Mouse (Mus musculus) hindbrain, postnatal 0 days (tissue): ENCODE measurements around the gene Pcsk2. TPM values are rescaled to one million over a fixed set of nuclear protein-coding genes. Genes with fewer than 3 reads are reported as not detected.

ENCODE experiments used
- ATAC-seq: fragments of 200-750 bp; cut with Nextera tagmentation; 2 replicates; pipeline ENCODE4 v1.8.0; 2017; ENCODE audit warnings: mild to moderate bottlenecking, moderate TSS enrichment, moderate library complexity
- DNase-seq: peaks from one replicate; pipeline ENCODE4 v3.0.0-alpha.2; 2015; ENCODE audit warnings: low spot score
- H3K27ac ChIP-seq: fragments of 300-500 bp; sonication (generic); 2 replicates; pipeline ENCODE4 v1.5.1; 2014; ENCODE audit warnings: mild to moderate bottlenecking
- H3K27me3 ChIP-seq: fragments of 300-500 bp; sonication (generic); 2 replicates; pipeline ENCODE4 v1.6.1; 2014; ENCODE audit warnings: low read length, mixed read lengths; ENCODE audit not compliant: insufficient read depth
- H3K36me3 ChIP-seq: fragments of 300-500 bp; sonication (generic); 2 replicates; pipeline ENCODE4 v1.6.1; 2014; ENCODE audit warnings: low read length, mixed read lengths; ENCODE audit not compliant: insufficient read depth
- H3K4me1 ChIP-seq: fragments of 300-500 bp; sonication (generic); 2 replicates; pipeline ENCODE4 v1.6.1; 2014; ENCODE audit warnings: antibody characterized with exemption, low read length, mixed read lengths; ENCODE audit not compliant: insufficient read depth
- H3K4me2 ChIP-seq: fragments of 300-500 bp; sonication (generic); 2 replicates; pipeline ENCODE4 v1.6.1; 2014; ENCODE audit warnings: low read depth, mild to moderate bottlenecking, low read length, moderate library complexity, mixed read lengths
- H3K4me3 ChIP-seq: fragments of 300-500 bp; sonication (generic); 2 replicates; pipeline ENCODE4 v1.5.1; 2014; ENCODE audit warnings: low read length
- H3K9ac ChIP-seq: fragments of 300-500 bp; sonication (generic); replicated peaks from 2 replicates; pipeline ENCODE4 v1.6.1; 2014; ENCODE audit warnings: mild to moderate bottlenecking, low read length, moderate library complexity, mixed read lengths
- H3K9me3 ChIP-seq: fragments of 300-500 bp; sonication (generic); 2 replicates; pipeline ENCODE4 v1.6.1; 2016; ENCODE audit warnings: low read length, mixed read lengths
- CTCF ChIP-seq: IDR thresholded peaks from 2 replicates; pipeline ENCODE4 v1.5.1; 2016; ENCODE audit warnings: antibody characterized with exemption, control low read depth, low read depth
- WGBS: fragments of 180-500 bp; shearing (Covaris S2); extraction: QIAGEN DNeasy Blood & Tissue Kit; methylation state at CpG from one replicate; pipeline ENCODE4 v1.1.7; 2014; 5-methylcytosine and 5-hydroxymethylcytosine counted together
- polyA plus RNA-seq: library from polyadenylated mRNA; unstranded; fragments of >200 nt; fragmentation: Nextera tagmentation; extraction: Ambion mirVana; gene quantifications from 2 replicates; pipeline ENCODE4 v1.2.1, GENCODE M21; 2015
- total RNA-seq: library from RNA; depleted of rRNA; stranded (reverse); fragments of >200 nt; gene quantifications from 2 replicates; pipeline ENCODE4 v1.2.3, GENCODE M21; 2014

Gene Pcsk2
- total and polyA plus RNA-seq, 2 experiments from 2014 or later, result 26.5 to 45.4 TPM

GRCm38 (mm10) chr2:143852295-143853275 is 306.6 kb downstream of the Pcsk2 start:
- Histone ChIP-seq H3K36me3 (no peaks in the 10 kb centered on the region), H3K9ac (no peak overlapping the region), H3K27me3 (no peaks in the 10 kb centered on the region), H3K4me1 (0 out of 2 replicates have a peak, but pooled peaks cover 4% of the 10 kb centered on the region), H3K9me3 (no peaks in the 10 kb centered on the region), H3K27ac (0 out of 2 replicates have a peak overlapping the region, but pooled peaks have one; percentile 15), H3K4me2 (no peak overlapping the region), H3K4me3 (no peak overlapping the region)
- no peak for TF ChIP-seq CTCF
- WGBS, result 68% methylated on average over 18 of the region's 18 CpGs
- DNase-seq (no peak), ATAC-seq (no peak)

GRCm38 (mm10) chr2:143853447-143853846 is 307.5 kb downstream of the Pcsk2 start:
- H3K9ac ChIP-seq, result no peak overlapping the region
- H3K4me2 ChIP-seq, result no peak overlapping the region
- no peak overlapping the region for H3K27ac ChIP-seq
- no peaks in the 10 kb centered on the region for H3K9me3 ChIP-seq
- no peaks in the 10 kb centered on the region for H3K36me3 ChIP-seq
- DNase-seq (no peak), ATAC-seq (no peak)
- H3K4me3 ChIP-seq, result no peak overlapping the region
- no peaks in the 10 kb centered on the region for H3K27me3 ChIP-seq
- no peak for TF ChIP-seq CTCF
- 0 out of 2 replicates have a peak, but pooled peaks cover 4% of the 10 kb centered on the region for H3K4me1 ChIP-seq
- WGBS, result 72% methylated on average over 4 of the region's 4 CpGs

DNA sequence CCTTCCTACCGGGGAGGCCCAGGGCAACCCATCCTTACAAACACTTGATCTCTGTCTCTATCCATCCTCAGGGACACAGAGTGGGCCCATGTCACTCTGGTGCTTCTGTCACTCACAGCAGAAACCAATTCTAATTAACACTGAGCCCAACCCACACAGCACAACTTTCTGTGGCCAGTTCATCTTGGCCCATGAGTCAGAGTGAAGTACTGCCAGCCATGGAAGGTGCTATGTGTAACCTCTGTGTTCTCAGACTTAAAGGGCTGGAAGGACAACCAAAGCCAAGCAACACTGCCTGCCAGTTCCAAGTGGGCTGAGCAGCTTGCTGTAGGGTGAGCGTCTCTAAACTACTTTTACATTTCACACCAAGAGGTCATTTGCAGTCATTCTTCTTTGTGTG is 313.2 kb downstream of the Pcsk2 start:
- DNase-seq, result no peak
- Histone ChIP-seq H3K4me3 (no peak overlapping the region), H3K4me2 (no peak overlapping the region), H3K9me3 (no peaks in the 10 kb centered on the region), H3K36me3 (no peaks in the 10 kb centered on the region), H3K27ac (no peak overlapping the region), H3K9ac (no peak overlapping the region), H3K27me3 (no peaks in the 10 kb centered on the region), H3K4me1 (no peaks in the 10 kb centered on the region)
- 79% methylated on average over 2 of the region's 2 CpGs for WGBS
- no peak for TF ChIP-seq CTCF
- ATAC-seq, result no peak

DNA sequence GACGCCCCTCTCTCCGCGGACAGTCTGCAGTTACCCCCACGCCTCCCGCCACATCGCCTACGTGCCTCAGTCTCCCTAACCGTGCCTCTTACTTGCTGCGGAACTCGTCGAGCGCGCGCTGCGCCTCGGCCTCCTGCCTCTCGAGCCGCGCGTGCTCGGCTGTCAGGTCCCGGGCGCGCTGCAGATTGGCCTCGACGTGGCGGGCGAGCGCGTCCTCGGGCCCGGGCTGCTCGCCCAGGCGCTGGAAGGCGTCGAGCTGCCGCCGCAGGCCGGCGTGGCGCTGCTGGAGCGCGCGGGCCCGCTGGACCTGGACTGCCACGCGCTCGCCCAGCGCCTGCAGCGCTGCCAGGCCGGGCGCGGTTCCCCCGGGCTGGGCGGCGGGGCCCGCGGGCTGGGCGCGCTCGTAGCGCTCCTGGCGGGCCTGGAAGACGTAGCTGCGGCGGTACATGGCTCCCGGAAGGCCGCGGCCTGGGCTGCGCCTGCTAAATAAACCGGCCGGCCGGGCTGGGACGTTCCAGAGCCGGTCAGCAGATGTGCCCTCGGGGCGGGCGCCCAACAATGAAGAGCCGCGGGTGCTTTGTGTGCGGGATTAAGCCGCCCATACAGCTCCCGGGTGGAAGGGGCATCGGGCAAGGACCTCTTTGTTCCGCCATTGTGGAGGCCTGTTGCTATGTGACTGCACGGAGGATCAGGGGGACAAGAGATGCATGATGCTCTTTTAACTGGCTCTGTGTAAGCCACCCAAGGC is 316.7 kb downstream of the Pcsk2 start, which contains the start of gene Bfsp1:
TSS of gene Bfsp1 (minus strand) at position 690 of the 748 bp plus-strand sequence.
- TF ChIP-seq CTCF, result no peak

DNA sequence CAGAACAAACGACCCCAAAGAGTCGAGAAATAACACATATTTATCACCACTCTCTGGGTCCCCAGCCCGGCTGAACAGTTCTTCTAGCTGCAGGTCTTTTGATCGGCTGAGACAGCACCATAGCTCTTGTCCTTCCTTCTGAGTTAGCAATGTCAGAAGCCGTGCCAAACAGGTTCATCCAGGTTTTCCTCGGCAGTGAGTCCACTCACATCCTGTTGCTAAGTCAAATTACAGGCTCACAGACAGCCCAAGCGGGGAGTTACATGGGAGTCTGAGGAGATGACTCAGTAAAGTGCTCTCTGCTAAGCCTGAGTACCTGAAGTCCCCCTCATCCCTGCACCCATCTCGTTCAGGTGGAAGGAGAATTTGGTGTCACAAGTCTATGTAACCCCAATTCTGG is 318.6 kb downstream of the Pcsk2 start:
- Histone ChIP-seq H3K9me3 (no peaks in the 10 kb centered on the region), H3K27ac (no peak overlapping the region), H3K36me3 (no peaks in the 10 kb centered on the region), H3K9ac (no peak overlapping the region), H3K27me3 (no peaks in the 10 kb centered on the region), H3K4me3 (no peak overlapping the region), H3K4me2 (no peak overlapping the region), H3K4me1 (no peaks in the 10 kb centered on the region)
- ATAC-seq (no peak), DNase-seq (no peak)
- TF ChIP-seq CTCF, result no peak
- WGBS, result 80% methylated on average over 8 of the region's 8 CpGs

More for the DNA sequence above, 316.7 kb downstream of the Pcsk2 start, which contains the start of gene Bfsp1:
- no peaks in the 10 kb centered on the region for H3K4me1 ChIP-seq
- H3K27me3 ChIP-seq, result no peaks in the 10 kb centered on the region
- no peaks in the 10 kb centered on the region for H3K9me3 ChIP-seq
- ATAC-seq, result peak; percentile 86
- H3K9ac ChIP-seq, result peak within 1 kb of the TSS; percentile 61
- H3K4me3 ChIP-seq, result peak within 1 kb of the TSS; percentile 42
- 2% methylated on average over 85 of the region's 86 CpGs for WGBS
- peak; percentile 78 for DNase-seq
- H3K36me3 ChIP-seq, result no peaks in the 10 kb centered on the region
- H3K4me2 ChIP-seq, result peak within 1 kb of the TSS; percentile 64
- H3K27ac ChIP-seq, result peak within 1 kb of the TSS; percentile 58
